Mouse (Mus musculus) MEL (cell line): ENCODE data around the gene Serpina3n.

Experiments used
- CTCF ChIP-seq, 3 experiments: IDR thresholded peaks in 2 of 3; conservative IDR thresholded peaks in 1 of 3; 2 replicates each; pipeline ENCODE4 v1.5.1; 2011 to 2012; ENCODE audit warnings: low read length in 3 of 3, low read depth in 2 of 3, mild to moderate bottlenecking in 2 of 3, improper control_type of control experiment in 1 of 3, inconsistent platforms in 1 of 3, mixed read lengths in 1 of 3, moderate library complexity in 1 of 3; ENCODE audit not compliant: control insufficient read depth in 1 of 3, insufficient read depth in 1 of 3, poor library complexity in 1 of 3, severe bottlenecking in 1 of 3
- MAZ ChIP-seq: IDR thresholded peaks from 2 replicates; pipeline ENCODE4 v1.6.1; 2012; ENCODE audit warnings: low read depth, mild to moderate bottlenecking, inconsistent platforms, low read length, improper control_type of control experiment
- MXI1 ChIP-seq: IDR thresholded peaks from 2 replicates; pipeline ENCODE4 v1.6.1; 2011; ENCODE audit warnings: mild to moderate bottlenecking, low read depth, low read length, improper control_type of control experiment
- POLR2A ChIP-seq, 2 experiments: IDR thresholded peaks; 2 replicates each; pipeline ENCODE4 v1.6.1; 2011 to 2012; ENCODE audit warnings: low read length in 2 of 2, mild to moderate bottlenecking in 2 of 2, control low read depth in 1 of 2, improper control_type of control experiment in 1 of 2, low read depth in 1 of 2, moderate library complexity in 1 of 2; ENCODE audit not compliant: control insufficient read depth in 1 of 2, insufficient read depth in 1 of 2, poor library complexity in 1 of 2
- POLR2AphosphoS2 ChIP-seq: IDR thresholded peaks from 2 replicates; pipeline ENCODE4 v1.6.1; 2011; ENCODE audit warnings: low read length, improper control_type of control experiment
- ZNF384 ChIP-seq: IDR thresholded peaks from 2 replicates; pipeline ENCODE4 v1.6.1; 2012; ENCODE audit warnings: low read depth, mild to moderate bottlenecking, inconsistent platforms, low read length, improper control_type of control experiment

DNA sequence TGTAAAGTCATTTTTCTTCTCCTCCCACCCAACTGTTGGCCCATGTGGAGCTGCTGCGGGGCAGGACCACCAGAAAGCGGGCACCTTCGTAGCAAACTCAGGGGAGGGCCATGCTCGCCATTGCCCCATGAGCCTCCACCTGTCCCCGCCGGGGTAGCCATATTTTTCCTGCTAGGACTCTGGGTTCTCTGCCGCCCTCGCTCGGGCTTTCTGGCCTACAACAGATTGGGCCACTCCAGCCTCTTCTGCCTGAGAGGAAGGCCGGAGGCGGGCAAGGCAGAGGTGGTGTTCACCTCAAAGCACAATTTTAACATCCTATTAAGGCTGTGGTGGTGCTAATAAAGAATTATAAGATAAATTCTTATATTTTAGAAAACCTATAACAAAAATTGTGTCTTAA, 26.7 kb upstream of the Serpina3n start:
- TF ChIP-seq CTCF (IDR thresholded peaks at IDR 0.05 in 2 of 3, conservative IDR thresholded peaks at IDR 0.05 in 1 of 3; ENCODE audit: control insufficient read depth in 1 of 3, insufficient read depth in 1 of 3, low read depth in 2 of 3, low read length in 3 of 3, poor library complexity in 1 of 3, severe bottlenecking in 1 of 3) (no peak), MXI1 (no peak), MAZ (no peak), ZNF384 (no peak), POLR2A (IDR thresholded peaks at IDR 0.05; ENCODE audit: control insufficient read depth in 1 of 2, insufficient read depth in 1 of 2, low read depth in 1 of 2, low read length in 2 of 2, poor library complexity in 1 of 2) (no peak), POLR2AphosphoS2 (no peak)
